Mouse (Mus musculus) forebrain, embryonic 16.5 days (tissue): Measurements from ENCODE around the gene Fzd10. TPM values are rescaled to one million over a fixed set of nuclear protein-coding genes. Genes with fewer than 3 reads are reported as not detected.

Source experiments
- ATAC-seq: fragments of 200-750 bp; cut with Nextera tagmentation; 2 replicates; pipeline ENCODE4 v1.8.0; 2017; ENCODE audit warnings: mild to moderate bottlenecking, moderate library complexity
- H3K27ac ChIP-seq: fragments of 300-500 bp; sonication (generic); 2 replicates; pipeline ENCODE4 v1.5.1; 2014; ENCODE audit warnings: low read length, control low read depth
- H3K27me3 ChIP-seq: fragments of 300-500 bp; sonication (generic); replicated peaks from 2 replicates; pipeline ENCODE4 v1.6.1; 2014; ENCODE audit warnings: low read length; ENCODE audit not compliant: control insufficient read depth, insufficient read depth
- H3K36me3 ChIP-seq: fragments of 300-500 bp; sonication (generic); 2 replicates; pipeline ENCODE4 v1.6.1; 2014; ENCODE audit not compliant: control insufficient read depth, insufficient read depth
- H3K4me1 ChIP-seq: fragments of 300-500 bp; sonication (generic); replicated peaks from 2 replicates; pipeline ENCODE4 v1.6.1; 2014; ENCODE audit warnings: low read length; ENCODE audit not compliant: control insufficient read depth, insufficient read depth
- H3K4me2 ChIP-seq: fragments of 300-500 bp; sonication (generic); 2 replicates; pipeline ENCODE4 v1.6.1; 2014; ENCODE audit warnings: mild to moderate bottlenecking, low read length, control low read depth
- H3K4me3 ChIP-seq: fragments of 300-500 bp; sonication (generic); replicated peaks from 2 replicates; pipeline ENCODE4 v1.5.1; 2014; ENCODE audit warnings: mild to moderate bottlenecking, low read length, control low read depth
- H3K9ac ChIP-seq: fragments of 300-500 bp; sonication (generic); replicated peaks from 2 replicates; pipeline ENCODE4 v1.6.1; 2014; ENCODE audit warnings: low read depth, low read length, control low read depth
- H3K9me3 ChIP-seq: fragments of 300-500 bp; sonication (generic); 2 replicates; pipeline ENCODE4 v1.6.1; 2016; ENCODE audit warnings: low read length; ENCODE audit not compliant: control insufficient read depth
- WGBS: fragments of 180-500 bp; shearing (Covaris S2); extraction: QIAGEN DNeasy Blood & Tissue Kit; methylation state at CpG from one replicate; pipeline ENCODE4 v1.1.7; 2014; 5-methylcytosine and 5-hydroxymethylcytosine counted together
- polyA plus RNA-seq: library from polyadenylated mRNA; unstranded; fragments of >200 nt; fragmentation: Nextera tagmentation; extraction: Ambion mirVana; gene quantifications from 2 replicates; pipeline ENCODE4 v1.2.1, GENCODE M21; 2015

The Fzd10 gene
- polyA plus RNA-seq = 0.38 and 0.52 TPM in 2 replicates

DNA sequence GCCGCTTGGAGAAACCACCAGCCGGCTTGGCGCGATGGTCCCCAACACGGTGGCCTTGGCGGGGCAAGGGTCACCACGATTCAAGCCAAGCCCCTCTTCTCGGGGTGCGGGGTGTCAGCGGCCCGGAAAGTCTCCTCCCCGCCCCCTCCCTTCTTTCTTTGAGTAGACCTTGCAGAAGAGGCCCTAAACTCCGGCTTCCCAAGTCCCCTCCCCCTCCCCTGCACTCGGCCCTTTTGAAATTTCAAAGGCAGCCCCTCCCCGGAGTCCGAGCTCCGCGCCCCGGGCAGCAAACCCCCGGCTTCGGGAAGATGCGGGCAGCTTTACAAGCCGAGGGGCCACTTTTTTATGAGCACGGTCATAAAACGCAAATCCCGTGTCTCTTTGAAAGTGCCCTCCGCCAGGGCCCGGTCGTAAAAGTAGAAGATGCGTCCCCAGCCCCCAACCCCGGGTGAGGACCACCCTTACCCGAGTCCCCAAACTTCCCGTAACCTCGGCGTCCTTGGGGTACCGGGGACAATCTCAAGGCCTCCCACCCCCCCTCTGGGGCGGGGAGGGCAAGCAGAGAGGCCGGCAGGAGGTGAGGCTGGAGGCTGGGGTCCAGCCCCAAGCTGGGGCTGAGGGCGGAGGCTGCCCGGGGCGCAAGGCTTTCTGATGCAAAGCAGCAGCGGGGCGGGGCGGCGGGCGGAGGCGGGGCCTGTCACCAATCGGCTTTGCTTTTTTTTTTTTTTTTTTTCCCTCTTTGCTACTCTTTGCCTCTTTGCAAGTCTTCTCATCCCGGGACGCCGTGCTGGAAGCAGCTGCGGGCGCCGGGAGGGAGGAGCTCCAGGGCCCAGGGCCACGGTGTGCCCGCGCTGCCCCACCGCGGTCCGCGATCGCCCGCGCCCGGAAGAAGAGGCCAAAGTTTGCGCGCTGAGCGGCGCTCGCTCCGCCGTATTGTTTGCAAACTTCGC, at the start of gene Fzd10:
Fzd10 (plus strand) TSS at position 773 of the 950 bp plus-strand sequence.
- peaks cover 73% of the 10 kb centered on the region for H3K27me3 ChIP-seq
- peaks cover 42% of the 10 kb centered on the region for H3K4me1 ChIP-seq
- H3K27ac ChIP-seq = no peak within 1 kb of the TSS

GRCm38 (mm10) chr5:128551448-128551847, 49.2 kb upstream of the Fzd10 start:
- ATAC-seq = no peak
- Histone ChIP-seq H3K4me3 (peak overlapping the region; percentile 19; the same call in 1 of the 2 replicates), H3K27ac (no peak overlapping the region), H3K4me1 (peaks cover 17% of the 10 kb centered on the region), H3K27me3 (peaks cover 17% of the 10 kb centered on the region), H3K4me2 (peak overlapping the region; percentile 51), H3K36me3 (no peaks in the 10 kb centered on the region), H3K9me3 (no peaks in the 10 kb centered on the region), H3K9ac (no peak overlapping the region)
- 3% methylated on average over 11 of the region's 11 CpGs for WGBS

More for the DNA sequence above, at the start of gene Fzd10:
- Histone ChIP-seq H3K9me3 (no peaks in the 10 kb centered on the region), H3K36me3 (no peaks in the 10 kb centered on the region), H3K9ac (peak within 1 kb of the TSS; percentile 49), H3K4me2 (peak within 1 kb of the TSS; percentile 97), H3K4me3 (peak within 1 kb of the TSS; percentile 54)
- under 1% methylated on average over 71 of the region's 73 CpGs for WGBS
- peak; percentile 43; the same call in 1 of the 2 replicates for ATAC-seq

GRCm38 (mm10) chr5:128552136-128552890, 48.3 kb upstream of the Fzd10 start:
- no peaks in the 10 kb centered on the region for H3K36me3 ChIP-seq
- peaks cover 17% of the 10 kb centered on the region for H3K27me3 ChIP-seq
- H3K4me1 ChIP-seq = peaks cover 17% of the 10 kb centered on the region
- no peak for ATAC-seq
- peak overlapping the region; percentile 51 for H3K4me2 ChIP-seq
- H3K4me3 ChIP-seq = peak overlapping the region; percentile 32
- 2% methylated on average over 28 of the region's 28 CpGs for WGBS
- H3K9ac ChIP-seq = no peak overlapping the region; the same call in 1 of the 2 replicates
- no peak overlapping the region for H3K27ac ChIP-seq
- no peaks in the 10 kb centered on the region for H3K9me3 ChIP-seq

GRCm38 (mm10) chr5:128558126-128558525, 42.5 kb upstream of the Fzd10 start:
- H3K27ac ChIP-seq = no peak overlapping the region
- H3K36me3 ChIP-seq = no peaks in the 10 kb centered on the region
- H3K4me2 ChIP-seq = no peak overlapping the region
- no peak for ATAC-seq
- H3K9ac ChIP-seq = no peak overlapping the region
- WGBS = 73% methylated on average over 7 of the region's 7 CpGs
- no peaks in the 10 kb centered on the region for H3K9me3 ChIP-seq
- H3K4me3 ChIP-seq = no peak overlapping the region
- H3K27me3 ChIP-seq = 0 out of 2 replicates have a peak, but pooled peaks cover 2% of the 10 kb centered on the region
- H3K4me1 ChIP-seq = no peaks in the 10 kb centered on the region

DNA sequence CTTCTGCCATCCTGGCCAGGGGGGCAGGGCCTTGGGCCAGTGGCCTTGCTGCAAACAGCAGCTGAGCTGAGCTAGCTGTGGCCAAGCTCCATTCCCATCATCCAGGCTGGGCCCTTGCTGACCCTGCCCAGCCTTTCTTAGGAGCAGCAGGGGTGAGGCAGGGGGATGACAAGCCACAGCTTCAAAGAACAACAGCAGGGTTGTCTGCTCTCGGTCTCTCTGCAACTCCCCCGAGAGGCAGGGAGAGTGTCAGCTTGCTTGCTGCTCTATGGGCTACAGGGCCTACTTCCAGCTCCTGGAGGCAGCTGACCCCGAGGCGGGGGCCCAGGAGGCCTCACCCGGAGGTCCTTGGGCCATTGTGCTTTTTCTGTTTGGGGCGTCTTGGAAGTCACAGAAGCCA, 33.3 kb upstream of the Fzd10 start:
- H3K36me3 ChIP-seq = no peaks in the 10 kb centered on the region
- no peak overlapping the region for H3K4me3 ChIP-seq
- WGBS = 17% methylated on average over 6 of the region's 6 CpGs

DNA sequence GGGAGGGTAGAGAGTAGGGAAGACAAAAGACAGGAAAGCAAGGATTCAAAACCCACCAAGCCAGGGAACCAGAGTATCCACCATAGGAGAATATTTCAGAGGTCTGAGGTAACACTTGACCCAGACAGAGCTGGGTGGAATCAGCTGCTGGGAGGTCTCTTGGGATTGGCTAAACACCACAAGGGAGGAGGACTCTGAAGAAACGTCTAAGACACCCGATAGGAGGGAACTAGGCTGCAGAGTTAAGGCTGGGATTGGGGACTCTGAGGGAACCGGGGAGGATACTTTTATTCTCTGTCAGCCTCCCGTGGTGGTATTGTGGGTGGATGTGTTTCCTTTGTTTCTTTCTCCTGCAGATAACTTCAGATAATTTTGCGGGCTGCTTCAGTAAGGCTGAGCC, 31.7 kb upstream of the Fzd10 start:
- Histone ChIP-seq H3K4me3 (no peak overlapping the region), H3K36me3 (no peaks in the 10 kb centered on the region), H3K27me3 (no peaks in the 10 kb centered on the region), H3K27ac (no peak overlapping the region), H3K9ac (no peak overlapping the region), H3K4me2 (no peak overlapping the region), H3K9me3 (no peaks in the 10 kb centered on the region), H3K4me1 (no peaks in the 10 kb centered on the region)
- no peak for ATAC-seq
- 13% methylated on average over 5 of the region's 5 CpGs for WGBS

More for the DNA sequence above, 33.3 kb upstream of the Fzd10 start:
- H3K9ac ChIP-seq = no peak overlapping the region
- H3K9me3 ChIP-seq = no peaks in the 10 kb centered on the region
- no peak overlapping the region for H3K27ac ChIP-seq
- H3K4me2 ChIP-seq = no peak overlapping the region
- ATAC-seq = no peak
- no peaks in the 10 kb centered on the region for H3K27me3 ChIP-seq
- no peaks in the 10 kb centered on the region for H3K4me1 ChIP-seq

DNA sequence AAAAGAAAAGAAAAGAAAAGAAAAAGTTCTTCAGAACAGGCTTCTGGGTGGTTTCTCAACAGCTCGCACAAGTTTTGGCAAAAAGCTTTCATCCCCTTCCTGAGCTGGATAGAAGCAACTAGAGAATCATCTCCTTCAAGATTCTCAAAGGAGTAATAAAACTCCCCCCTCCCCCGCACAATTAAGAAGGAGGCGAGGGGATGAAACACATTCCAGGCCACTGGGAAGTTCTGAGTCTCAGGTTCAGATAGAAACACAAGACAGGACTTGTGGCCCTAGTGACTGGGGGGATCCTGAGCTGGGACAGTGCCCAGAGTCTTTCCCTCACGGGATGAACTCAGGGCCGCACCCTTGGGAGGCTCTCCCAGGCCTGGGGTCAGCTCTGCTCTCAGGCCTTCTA, 30.6 kb upstream of the Fzd10 start:
- no peak overlapping the region for H3K4me2 ChIP-seq
- no peak overlapping the region for H3K27ac ChIP-seq
- no peaks in the 10 kb centered on the region for H3K4me1 ChIP-seq
- H3K27me3 ChIP-seq = no peaks in the 10 kb centered on the region
- no peaks in the 10 kb centered on the region for H3K36me3 ChIP-seq
- H3K9me3 ChIP-seq = no peaks in the 10 kb centered on the region
- H3K9ac ChIP-seq = no peak overlapping the region
- ATAC-seq = no peak
- no peak overlapping the region for H3K4me3 ChIP-seq
- 66% methylated on average over 5 of the region's 5 CpGs for WGBS

DNA sequence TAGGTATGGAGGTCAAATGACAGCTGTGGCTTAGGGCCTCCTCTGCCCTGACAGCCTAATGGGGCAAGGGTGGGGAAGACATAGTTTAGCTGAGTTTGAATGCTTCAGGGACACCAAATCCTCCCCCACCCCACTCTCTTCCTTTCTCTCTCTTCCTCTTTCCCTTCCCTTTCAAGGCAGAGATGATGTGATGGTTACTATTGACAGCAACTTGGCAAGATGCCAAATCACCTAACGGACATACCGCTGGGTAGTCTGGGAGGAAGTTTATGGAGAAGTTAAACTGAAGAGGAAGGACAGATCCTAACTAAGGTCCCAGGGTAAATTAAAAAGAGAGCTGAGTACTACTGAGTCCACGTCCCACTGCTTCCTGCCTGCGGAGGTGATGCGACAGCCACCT, 29.8 kb upstream of the Fzd10 start:
- no peak for ATAC-seq
- Histone ChIP-seq H3K9ac (no peak overlapping the region), H3K27ac (no peak overlapping the region), H3K4me1 (no peaks in the 10 kb centered on the region; the same call in 1 of the 2 replicates), H3K27me3 (no peaks in the 10 kb centered on the region), H3K4me3 (no peak overlapping the region), H3K36me3 (no peaks in the 10 kb centered on the region), H3K4me2 (no peak overlapping the region), H3K9me3 (no peaks in the 10 kb centered on the region)
- 67% methylated on average over 5 of the region's 5 CpGs for WGBS

DNA sequence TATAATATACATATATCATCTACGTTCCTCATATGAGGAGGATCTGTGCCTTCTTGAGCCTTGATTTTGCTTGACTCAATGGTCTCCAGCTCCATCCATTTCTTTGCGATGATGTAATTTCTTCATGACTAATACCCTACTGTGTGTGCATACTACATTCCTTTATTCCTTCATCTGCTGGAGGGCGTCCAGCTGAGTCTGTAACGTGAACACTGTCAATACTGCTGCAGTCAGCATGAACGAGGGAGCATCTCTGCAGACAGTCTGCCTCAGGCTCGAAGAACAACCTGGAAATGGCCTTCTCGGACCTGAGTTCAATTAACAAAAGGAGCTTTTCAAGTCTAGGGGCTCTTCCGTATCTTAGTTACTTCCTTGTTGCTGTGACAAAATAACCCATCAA, 28.9 kb upstream of the Fzd10 start:
- Histone ChIP-seq H3K4me3 (no peak overlapping the region), H3K4me1 (no peaks in the 10 kb centered on the region; the same call in 1 of the 2 replicates), H3K27me3 (no peaks in the 10 kb centered on the region), H3K4me2 (no peak overlapping the region), H3K9ac (no peak overlapping the region), H3K36me3 (no peaks in the 10 kb centered on the region), H3K27ac (no peak overlapping the region), H3K9me3 (no peaks in the 10 kb centered on the region)
- no peak for ATAC-seq
- 59% methylated on average over 8 of the region's 8 CpGs for WGBS
